Mouse (Mus musculus) olfactory bulb, adult 2 months (tissue): ENCODE measurements around the gene Rbm5.

Experiments used
- CTCF ChIP-seq: fragments of 200-500 bp; IDR thresholded peaks from 2 replicates; pipeline ENCODE4 v1.5.1; 2012; ENCODE audit warnings: low read depth, mild to moderate bottlenecking, low read length, moderate library complexity; ENCODE audit not compliant: insufficient read depth
- POLR2A ChIP-seq: fragments of 200-500 bp; IDR thresholded peaks from 2 replicates; pipeline ENCODE4 v1.6.1; 2012; ENCODE audit warnings: mild to moderate bottlenecking, low read depth, low read length, moderate library complexity; ENCODE audit not compliant: insufficient read depth

- TF ChIP-seq CTCF, result no peak
- TF ChIP-seq POLR2A, result no peak
Observed at GRCm38 (mm10) chr9:107718781-107719540, 51.8 kb downstream of the Rbm5 start.
